Mouse (Mus musculus): ENCODE data around the gene U2af1.

DNA sequence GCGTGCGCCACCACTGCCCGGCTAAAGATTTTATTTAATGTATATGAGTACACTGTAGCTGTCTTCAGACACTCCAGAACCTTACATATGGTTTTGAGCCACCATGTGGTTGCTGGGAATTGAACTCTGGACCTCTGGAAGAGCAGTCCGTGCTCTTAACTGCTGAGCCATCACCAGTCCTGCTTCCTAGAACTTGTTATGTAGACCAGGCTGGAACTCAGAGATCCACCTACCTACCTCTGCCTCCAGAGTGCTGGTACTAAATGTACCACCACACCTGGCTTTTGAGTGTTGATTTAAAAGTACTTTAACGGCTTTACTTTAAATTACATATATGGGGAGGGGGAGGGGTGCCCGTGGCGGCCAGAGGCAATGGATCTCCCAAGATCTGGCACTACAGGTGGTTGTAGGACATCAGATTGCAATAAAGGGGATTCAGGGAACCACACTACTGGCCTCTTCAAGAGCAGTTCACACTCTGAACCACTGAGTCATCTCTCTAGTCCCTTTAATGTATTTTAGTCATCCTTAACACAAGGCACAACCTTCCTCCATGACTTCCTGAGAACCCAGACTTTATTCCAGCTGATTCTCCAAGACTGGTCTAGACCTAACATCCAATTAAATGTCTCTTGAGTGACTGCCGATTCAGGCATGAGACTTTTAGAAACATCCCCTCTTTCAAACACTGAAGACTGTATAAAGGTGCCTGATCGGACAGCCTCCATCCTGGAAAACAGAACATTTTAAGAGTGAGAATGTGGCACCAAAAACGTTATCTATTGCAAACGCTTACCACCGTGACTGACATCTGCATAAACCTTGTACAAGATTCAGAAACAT lies 1.3 kb downstream of the U2af1 start:
- TF ChIP-seq CTCF (IDR thresholded peaks at IDR 0.05; ENCODE audit: extremely low read depth, insufficient read length, insufficient replicate concordance, low read depth, low read length) (no peak), POLR2A (IDR thresholded peaks at IDR 0.05; ENCODE audit: low read depth, low read length) (no peak)

Data from small intestine, adult 2 months (tissue).